Mouse (Mus musculus): Measurements from ENCODE around the gene Ptpn13.
A peak's percentile ranks its signal among the peaks of the same experiment; 100 is the strongest.

Gene Ptpn13

DNA sequence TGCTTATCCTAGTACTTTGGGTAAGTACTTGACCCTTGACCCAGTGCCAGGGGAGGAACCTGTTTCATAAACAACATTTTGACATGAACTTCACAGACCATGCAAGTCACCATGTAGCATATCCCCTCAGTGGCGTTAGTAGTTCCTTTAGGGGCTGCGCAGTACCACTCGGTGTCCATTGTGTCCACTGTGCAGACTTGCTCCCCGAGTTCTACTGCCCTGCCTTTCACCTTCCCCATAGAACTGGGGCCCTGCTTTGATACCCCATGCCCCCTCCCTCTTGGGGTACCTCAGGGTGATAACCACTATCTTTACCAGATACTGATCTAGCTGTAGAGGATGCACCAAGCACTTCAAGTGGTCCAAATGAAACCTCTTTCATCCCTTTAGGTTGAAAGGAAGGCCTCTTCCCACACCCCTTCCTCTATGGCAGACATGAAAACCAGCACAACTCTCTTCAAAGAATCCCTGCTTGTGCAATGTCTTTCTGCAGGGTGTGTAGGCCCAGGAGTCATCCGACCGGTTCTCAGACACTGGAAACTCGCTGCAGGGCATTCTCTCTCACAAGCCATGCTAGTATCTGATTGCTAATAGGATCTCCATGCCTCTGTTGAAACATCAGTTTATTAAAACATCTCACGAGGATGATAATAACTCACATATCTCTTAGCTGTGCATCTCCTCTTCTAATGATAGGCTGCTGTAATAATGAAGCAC lies 34.1 kb downstream of the Ptpn13 start:
- DNase-seq (ENCODE audit: low read depth), result no peak

DNA sequence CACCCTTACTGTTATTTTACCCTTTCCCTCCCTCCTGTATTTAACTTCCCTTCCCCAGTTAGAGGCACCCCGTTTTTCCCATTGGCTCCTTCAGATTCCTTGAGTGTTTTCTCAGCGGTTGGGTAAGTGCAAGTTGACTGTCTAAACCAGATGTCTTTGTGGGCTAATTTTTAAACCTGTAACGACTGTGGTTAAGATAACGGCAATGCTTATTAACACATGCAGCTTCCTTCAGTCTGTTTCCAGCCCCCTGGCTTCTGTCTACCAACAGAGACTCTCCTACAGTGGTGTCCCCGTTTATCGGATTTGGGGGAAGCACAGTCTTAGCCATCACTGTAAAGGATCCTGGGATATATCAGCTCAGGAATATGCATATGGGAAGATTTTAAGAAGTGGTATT lies 35.9 kb downstream of the Ptpn13 start:
- DNase-seq (ENCODE audit: low read depth), result no peak

DNA sequence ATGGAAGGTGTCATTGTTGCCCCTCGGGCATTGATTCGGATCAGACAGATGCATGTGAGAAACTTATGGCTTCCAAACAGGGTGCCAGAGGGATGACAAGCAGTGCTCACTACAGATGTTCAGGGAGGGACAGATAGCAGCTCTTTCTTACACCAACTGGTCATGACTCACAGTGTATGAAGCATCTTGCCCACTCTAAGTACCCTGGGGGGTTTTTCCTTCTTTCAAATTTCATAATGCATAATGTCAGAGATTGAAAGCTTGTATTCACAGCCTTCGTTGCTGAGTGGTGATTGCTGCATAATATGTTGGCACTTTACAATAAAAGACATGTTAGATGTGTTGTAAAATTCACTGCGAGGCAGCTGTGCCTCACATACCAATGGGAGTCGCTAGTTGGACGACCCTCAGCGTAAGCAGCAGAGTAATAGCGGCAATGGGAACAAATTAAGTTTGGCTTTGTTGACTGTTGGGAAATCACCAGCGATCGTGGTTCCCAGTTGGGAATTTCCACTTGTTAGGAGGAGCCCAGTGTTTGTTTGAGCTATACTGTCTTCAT lies 38.7 kb downstream of the Ptpn13 start:
- no peak for DNase-seq (ENCODE audit: low read depth)

DNA sequence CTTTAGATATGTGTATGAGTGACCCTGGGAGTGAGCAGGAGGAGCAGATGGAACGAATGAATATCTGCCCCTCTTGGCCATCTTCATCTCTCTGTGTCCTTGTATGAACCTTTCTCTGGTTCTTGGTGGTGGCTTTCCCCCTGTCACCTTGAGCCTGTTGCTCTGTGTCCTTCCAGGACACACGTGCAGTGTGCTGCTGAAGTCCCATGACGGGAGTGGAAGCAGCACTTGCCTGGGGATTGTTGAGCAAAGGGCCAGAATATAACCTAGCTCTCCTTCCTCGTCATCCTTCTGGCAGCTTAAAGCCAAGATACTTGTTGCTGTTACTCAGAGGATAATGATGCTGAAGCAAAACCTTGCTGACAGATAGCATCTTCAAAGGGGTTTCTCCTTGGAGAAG lies 39.3 kb downstream of the Ptpn13 start:
- no peak for DNase-seq (ENCODE audit: low read depth)

DNA sequence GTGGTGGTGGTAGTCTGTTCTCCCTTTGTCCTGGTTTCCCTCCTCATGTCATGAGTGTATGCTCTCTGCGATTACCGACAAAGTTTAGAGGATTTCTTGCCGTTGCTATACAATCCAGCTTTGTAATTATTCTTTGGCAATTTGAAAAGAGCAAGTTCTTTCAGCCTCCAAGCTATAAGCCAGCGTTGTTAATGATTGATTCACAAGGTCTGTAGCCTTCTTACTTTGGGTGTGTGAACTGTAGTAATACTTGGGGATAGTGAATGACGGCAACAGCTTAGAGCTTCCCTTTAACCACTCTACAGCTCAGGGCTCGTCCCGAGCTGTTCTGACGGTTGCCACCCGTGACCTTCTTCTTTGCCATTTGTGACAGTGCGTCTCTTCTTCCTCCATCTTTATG lies 39.8 kb downstream of the Ptpn13 start:
- no peak for DNase-seq (ENCODE audit: low read depth)

DNA sequence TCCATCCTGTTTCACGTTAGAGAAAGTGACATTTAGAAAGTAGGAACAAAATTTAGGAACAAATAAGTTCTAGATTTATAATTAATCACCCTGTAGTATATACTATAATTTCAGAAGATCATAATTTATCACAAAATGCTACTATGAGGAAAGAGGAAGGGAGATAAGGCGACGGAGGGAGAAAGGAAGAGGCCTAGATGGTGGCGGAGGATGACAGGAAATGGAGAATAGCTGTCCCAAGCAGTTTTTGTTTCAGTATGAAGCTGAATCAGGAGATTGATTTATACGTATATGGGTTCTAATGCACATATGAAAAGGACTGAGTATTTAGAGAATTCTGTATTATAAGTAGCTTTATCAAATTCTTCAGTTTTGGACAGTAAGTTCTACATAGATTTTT lies 47.7 kb downstream of the Ptpn13 start:
- no peak for DNase-seq (ENCODE audit: low read depth)

DNA sequence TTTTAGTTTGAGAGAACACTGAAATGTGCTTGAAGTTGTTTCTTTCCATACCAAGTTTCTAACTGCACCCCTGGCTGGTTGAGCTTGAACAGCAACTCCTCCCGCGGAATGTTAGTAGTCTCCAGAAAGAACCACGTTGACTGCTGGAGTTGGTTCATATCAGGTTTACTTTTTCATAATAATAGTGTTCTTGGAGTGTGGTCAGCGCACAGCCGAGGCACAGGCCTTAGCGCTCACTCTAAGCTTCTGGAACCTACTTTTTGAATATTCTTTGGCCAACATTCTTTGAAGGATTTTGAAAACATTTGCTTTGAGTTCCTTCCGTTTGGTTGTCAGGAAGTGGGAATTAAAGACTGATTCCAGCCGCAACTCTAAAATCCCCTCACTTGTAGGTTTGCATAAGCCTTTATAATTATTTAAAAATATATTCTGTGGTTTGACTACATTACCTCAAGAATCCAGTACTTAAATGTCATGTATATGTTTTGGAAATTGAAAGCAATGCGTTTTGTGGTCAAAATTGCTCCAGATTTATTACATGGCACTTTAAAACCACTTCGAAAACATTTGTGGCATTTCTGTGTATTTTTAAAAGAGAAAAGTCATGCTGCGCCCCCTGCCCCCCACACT lies 48.6 kb downstream of the Ptpn13 start:
- no peak for DNase-seq (ENCODE audit: low read depth)

DNA sequence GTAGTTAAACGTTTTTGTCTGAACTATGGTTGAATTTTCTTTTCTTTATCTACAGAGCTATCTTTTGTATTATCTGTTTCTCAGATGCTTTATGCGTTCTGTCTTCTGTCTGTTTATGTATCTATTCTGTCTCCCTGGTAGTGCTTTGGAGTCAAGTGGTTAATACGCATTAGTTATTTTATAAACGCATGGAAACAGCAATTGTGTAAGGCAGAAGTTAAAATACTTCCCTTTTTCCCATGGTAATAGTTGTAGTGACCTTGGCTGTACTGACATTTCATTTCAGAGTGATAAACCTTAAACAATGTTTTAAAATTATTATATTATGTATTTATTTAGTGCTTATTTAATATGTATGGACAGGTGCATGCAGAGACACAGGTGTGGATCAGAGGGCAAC lies 49.3 kb downstream of the Ptpn13 start:
- no peak for DNase-seq (ENCODE audit: low read depth)

DNA sequence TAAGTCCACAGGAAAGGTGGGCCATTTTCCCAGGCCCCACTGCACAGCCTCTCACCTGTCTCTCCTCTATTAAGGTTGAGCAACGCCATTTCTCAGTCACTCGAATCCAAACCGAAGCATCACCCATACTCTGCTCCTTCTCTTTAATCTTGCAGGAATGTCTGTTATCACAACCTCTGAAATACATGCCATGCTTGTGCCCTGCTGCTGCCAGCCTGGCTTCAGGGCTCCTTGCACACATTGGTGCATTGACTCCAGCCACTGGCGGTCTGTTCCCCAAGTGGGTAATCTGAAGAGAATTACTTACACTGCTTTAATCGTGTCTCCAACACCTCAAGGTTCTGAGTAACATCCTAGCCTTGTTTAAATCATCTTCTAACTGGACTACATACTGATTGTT lies 50.5 kb downstream of the Ptpn13 start:
- no peak for DNase-seq (ENCODE audit: low read depth)

DNA sequence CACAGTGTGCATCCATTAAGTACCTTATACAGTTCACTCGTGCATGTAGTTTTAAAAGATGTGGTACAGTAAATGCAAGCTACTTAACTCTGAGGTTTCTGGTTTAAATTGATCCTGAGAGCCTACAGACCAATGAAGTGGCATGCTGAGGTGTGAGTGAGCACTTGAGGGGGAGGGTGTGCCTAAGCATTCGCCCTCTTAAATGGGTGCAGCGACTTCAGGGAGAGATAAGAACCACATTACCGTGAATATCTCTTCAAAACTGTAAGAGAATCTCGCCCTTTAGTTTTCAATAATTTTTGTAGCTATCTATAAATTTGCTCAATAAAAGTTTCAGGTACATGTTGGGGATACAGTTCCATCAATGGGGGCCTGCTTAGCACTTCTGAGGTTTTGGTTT lies 54.5 kb downstream of the Ptpn13 start:
- DNase-seq (ENCODE audit: low read depth), result no peak

DNA sequence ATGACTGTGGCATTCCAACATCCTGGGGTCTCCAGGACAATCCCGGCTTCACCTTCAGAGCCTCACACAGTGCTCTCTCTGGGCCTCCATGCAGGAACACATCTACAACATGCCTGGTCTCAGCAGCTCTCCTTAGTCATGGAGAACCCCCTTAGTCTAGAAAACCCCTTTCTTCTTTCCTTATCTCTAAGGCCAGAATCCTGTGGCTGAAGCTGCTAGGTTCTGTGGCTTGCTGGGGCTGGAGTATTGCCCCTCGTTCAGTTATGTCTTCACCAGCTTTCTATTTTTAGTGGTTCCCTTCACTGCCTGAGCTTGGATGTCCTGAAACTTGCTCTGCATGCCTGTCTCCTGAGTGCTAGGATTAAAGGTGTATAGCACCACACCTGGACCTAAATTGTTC lies 56.2 kb downstream of the Ptpn13 start:
- peak; percentile 18 for DNase-seq (ENCODE audit: low read depth)

DNA sequence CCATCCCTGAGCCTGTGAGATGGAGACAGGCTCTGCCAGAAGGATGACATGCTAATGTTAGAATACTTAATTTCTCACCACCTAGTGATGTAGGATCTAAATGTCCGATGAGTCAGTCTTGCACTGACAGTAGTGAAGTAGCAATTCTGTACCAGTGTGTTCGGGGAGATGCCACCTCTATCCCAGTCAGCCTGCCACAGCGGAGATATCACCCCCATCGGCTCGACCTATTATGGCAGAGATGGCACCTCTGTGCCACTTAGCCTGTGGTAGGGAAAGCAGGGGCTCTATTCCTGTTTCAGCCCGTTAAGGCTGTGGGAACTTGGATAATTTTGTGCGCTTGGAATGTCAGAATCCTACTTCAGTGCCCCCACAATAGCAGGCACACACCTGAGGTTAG lies 62.0 kb downstream of the Ptpn13 start:
- no peak for DNase-seq (ENCODE audit: low read depth)

DNA sequence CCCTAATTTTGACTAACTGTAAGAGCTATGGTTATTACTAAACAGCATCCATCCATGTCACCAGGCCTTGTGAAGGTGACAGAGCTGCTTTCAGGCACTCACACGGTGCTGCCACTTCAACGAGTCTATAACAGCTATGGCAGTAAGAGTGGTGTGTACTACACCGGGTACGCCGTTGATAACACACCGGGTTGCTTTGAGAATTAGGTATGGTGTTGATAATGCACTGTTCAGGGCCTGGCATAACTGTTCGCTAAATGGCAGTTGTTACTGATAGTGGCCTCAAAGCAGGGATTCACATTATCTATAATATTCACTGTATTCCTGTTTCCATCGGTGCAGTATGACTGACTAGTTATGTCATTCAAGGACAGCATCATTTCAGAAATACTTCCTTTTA lies 66.0 kb downstream of the Ptpn13 start:
- no peak for DNase-seq (ENCODE audit: low read depth)

DNA sequence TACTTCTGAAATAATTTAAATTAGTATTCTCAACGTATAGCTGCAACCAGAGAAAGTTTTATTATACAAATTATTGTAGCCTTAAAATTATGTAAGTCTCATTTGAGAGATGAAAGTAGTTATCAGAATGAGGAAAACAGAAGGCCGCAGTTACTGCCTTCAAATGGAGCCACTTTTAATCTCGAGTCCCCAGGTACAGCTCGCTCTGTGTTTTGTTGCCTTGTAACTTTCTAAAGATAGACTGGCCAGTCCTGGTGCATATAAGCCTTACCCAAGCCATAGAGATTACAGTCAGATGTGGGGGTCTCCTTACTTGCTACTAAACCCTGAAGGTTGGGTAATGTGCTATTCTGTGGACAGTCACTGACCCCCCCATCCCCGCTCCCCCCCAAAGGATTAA lies 66.8 kb downstream of the Ptpn13 start:
- DNase-seq (ENCODE audit: low read depth), result no peak

DNA sequence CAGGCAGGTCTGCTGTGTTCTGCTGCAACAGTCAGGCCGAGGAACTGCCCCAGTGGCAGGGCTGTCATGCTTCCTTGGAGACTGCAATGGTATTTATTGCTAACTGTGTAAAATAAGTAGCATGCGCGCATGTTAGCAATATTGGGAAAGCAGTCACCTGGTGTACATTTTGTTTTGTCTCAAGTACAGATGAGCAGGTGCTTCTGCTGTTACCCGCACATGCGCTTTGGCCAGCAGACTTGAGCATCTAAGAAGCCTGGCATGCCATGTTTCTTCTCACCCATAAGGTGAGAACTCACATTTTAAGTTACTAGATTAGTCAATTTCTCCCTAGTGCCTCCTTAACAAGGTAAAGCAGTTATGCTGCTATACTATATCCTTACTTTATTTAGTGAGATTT lies 72.1 kb downstream of the Ptpn13 start:
- no peak for DNase-seq (ENCODE audit: low read depth)

DNA sequence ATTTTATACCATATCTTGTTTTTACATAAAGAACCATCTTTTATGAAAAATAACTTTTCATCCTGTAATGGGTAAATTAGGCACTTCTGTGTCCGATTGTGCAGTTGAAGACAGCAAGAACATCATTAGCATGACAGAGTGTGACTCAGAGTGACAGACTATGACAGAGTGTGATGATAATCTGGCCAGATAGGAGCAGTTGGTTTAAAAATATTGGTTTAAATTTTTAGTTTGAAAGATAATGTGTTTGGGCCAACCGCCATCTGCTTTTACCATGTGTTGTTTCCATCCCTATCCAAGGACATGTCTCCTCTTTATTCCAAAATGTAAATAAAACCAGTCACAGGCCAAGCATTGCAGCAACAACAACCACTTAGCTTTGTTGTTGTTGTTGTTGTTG lies 72.5 kb downstream of the Ptpn13 start:
- no peak for DNase-seq (ENCODE audit: low read depth)

DNA sequence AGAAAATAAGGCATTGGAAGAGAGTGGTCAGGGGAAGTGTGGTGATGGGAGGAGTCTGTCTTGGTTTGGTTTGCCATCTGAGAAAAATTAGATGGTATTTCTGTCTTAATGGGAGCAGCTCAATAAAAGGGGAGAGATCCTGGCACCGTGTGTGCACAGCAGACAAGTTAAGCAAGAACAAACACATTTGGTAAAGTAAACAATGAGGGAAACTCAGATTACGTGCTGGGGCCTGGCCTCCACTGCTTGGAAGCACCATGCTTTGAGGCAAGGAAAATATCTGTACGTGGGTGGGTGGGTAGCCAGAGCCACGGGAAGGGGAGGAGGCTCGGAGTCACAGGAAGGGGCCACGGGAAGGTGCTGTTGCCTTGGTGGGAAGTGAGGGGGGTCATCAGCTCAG lies 74.3 kb downstream of the Ptpn13 start:
- DNase-seq (ENCODE audit: low read depth), result no peak

DNA sequence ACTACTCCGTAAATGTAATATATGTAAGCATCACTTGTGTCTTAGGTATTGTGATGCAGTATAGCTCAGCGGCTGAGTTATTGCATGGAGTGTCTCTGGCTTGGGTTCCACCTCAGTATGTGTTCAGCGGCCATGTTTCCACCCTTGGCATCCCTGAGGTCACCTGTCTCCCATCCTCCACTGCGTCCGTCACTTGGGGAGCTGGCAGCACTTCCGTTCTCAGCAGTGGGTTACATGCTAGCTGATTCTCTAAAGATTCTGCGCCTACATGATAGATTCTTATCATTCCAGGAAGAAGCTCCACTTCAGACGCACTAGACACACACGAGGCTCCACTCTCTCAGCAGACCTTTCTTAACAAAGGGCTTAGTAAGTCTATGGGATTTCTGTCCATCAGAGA lies 76.1 kb downstream of the Ptpn13 start:
- no peak for DNase-seq (ENCODE audit: low read depth)

DNA sequence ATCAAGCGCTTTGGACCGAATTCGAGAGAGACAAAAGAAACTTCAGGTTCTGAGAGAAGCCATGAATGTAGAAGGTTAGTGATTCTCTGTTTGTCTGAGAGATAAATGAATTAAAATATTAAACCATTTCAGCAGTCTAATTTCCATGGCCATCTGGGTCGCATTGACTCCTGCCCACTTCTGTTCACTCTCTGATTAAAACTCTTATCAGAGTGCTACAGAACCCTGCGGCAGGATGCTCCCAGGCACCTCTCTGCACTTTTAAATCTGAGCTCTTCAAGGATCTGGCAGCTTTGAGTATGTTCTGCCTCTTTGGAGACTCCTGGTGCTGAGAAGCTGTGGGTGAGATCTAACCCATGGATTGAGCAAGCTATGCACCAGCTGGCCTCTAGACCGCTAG lies 76.8 kb downstream of the Ptpn13 start:
- DNase-seq (ENCODE audit: low read depth), result no peak

DNA sequence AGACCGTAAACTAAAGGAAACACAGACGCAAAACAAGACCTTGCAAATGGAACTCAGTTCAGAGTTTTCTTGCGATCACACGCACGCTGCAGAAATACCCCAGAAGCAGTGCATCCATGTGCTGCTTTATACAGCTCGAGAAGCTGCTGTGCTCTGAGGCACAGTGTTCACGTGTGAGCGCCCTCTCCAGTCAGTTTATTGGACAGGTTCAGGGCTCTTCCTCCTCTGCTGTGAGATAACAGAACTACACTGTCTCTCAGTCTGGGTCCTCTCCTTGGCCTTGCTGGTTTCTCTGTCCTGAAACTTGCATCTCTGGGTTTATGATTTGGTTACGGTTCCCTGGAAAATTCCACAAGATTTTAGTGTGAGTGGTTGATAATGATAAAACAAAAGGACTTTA lies 88.2 kb downstream of the Ptpn13 start:
- DNase-seq (ENCODE audit: low read depth), result no peak

DNA sequence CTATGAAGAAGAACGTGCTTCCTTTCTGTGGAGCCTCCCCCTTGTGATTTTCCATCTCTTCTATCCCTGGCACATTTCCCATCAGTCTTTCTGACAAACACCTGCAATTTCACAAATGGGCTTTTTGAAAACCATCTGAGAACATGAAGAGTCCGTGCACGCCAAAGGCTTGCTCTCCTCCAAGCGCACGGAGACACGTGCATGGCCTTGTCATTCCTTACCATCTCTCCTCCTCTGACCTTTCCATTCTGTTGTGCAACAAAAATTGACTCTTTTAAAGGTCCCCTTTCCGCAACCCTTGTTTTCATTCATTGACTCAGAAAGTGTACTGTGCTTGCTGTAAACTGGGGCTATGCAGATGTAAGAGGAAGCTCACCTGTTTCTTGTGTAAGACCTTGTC lies 89.4 kb downstream of the Ptpn13 start:
- DNase-seq (ENCODE audit: low read depth), result no peak

DNA sequence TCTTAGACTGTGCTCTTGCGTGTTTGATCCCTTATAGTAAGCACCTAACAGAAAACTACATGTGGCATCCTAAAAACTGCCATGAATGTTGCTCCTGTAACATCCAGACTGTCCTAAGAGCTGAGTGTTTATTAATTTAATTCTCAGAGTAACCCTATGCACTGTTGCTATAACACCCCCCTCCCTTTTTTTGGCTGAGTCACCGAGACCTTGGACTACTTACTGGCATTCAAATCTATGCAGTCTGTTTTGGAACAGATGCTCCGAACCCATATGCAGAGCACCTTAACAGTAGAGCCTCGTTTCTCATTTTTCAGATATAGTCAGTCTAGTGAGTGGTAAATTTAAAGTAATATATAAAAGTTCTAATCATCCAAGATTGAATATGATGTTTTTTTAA lies 90.9 kb downstream of the Ptpn13 start:
- DNase-seq (ENCODE audit: low read depth), result no peak

DNA sequence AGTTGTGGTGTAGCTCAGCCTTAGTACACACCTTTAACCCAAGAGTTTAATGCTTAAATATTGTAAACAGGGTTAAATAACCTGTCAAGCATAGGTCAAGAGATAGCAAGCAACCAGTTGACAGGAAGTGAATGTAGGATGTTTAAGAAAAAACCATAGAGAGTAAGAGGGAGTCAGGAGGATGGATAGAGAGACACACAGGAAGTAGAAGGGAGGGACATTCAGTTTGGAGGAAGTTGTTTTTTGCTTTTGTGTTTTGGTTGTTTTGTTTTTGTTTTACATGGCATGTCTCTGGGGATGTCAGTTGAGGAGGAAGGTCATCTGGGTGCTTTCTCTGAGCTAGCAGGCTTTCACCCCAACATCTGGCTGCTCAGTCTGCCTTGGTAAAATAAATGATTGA lies 91.6 kb downstream of the Ptpn13 start:
- no peak for DNase-seq (ENCODE audit: low read depth)

DNA sequence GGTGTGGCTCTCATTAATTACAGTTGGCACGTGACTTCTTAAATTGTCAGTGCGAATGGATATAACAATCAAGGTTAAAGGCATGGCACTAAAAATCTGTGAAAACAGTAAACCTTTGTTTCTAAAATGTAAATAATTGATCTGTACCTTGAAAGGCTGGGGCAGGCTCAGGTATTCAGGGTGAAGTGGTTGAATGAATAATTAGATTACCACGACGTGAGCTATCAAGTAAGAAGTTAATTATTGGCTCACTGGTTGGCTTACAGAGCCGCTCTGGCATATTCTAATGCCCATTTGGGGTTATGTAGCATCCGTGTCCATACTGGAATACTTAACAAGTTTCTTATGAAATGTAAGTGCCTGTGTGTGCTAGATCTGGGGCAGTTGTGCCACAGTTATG lies 92.6 kb downstream of the Ptpn13 start:
- no peak for DNase-seq (ENCODE audit: low read depth)

All from c-Kit-positive CD71-negative TER-119-negative erythroid progenitor cells, embryonic 14.5 days (primary cell).